Mouse (Mus musculus): Measurements from ENCODE around the gene Akap3.

Gene Akap3

GRCm38 (mm10) chr6:126852881-126853280 is at the start of gene Akap3:
Akap3 (plus strand) TSS chr6:126853098.
- peak; percentile 48 for DNase-seq (ENCODE audit: low read depth, low spot score)

- peak; percentile 38 for DNase-seq (ENCODE audit: low read depth, low spot score)
Observed at GRCm38 (mm10) chr6:126806783-126807182, 46.1 kb upstream of the Akap3 start.

- DNase-seq (ENCODE audit: low read depth, low spot score) = no peak
Observed at GRCm38 (mm10) chr6:126808134-126808533, 44.8 kb upstream of the Akap3 start.

DNA sequence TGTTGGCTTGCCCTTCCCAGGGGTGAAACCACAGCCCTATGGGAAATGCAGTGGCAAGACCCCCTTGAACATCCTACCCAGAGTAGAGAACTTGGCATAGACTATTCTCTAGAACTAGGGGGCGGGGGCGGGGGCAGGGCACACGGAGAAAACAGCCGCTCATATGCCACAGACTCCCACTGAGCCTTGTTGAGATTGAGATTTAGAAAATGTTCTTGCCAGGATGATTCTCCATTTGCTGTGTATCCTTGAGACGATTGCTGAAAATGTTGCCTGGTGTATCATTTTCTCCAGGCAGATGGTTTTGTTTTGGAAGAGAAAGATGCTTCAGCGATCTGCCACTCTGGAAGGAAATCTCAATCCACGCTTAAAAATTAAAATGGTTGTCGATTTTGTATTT is 44.3 kb upstream of the Akap3 start:
- no peak for DNase-seq (ENCODE audit: low read depth, low spot score)

DNA sequence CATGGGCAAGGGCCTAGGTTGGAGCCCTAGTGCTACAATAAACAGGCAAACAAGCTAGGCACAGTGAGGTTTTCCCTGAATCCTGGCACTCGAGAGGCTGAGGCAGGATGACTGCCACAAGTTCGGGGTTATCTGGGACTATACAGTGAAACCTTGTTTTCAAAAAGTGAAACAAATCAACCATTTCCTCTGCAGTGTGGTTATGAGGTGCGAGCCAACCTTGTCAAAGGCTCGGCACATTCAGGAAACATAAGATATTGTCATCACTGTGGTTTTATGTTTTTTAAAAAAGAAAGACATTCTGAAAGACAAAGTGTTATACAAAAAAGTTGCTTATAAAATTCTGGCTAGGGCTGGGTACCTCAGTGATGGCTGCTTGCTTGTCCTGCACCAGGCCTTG is 41.4 kb upstream of the Akap3 start:
- no peak for DNase-seq (ENCODE audit: low read depth, low spot score)

GRCm38 (mm10) chr6:126815206-126815750 is 37.6 kb upstream of the Akap3 start:
- no peak for DNase-seq (ENCODE audit: low read depth, low spot score)

DNA sequence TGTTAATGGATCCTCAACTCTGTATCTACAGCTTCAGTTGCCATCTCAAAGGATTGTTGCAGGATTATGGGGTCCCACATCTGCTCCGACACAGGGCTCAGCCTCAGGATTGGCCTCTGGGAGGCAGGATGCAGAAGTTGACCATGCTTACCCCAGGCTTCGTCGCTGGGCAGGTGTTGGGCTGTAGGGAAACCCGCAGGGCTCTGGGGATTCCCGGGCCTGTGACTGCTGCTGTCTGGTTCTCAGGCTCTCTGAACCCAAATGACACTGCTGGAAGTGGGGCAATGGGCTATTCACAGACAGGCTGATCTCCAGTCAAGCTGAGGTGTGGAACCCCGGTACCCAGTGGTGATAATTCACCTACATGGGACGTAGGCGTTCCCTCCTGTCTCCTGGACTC is 36.6 kb upstream of the Akap3 start:
- DNase-seq (ENCODE audit: low read depth, low spot score) = no peak

GRCm38 (mm10) chr6:126823087-126823486 is 29.8 kb upstream of the Akap3 start:
- peak; percentile 76 for DNase-seq (ENCODE audit: low read depth, low spot score)

DNA sequence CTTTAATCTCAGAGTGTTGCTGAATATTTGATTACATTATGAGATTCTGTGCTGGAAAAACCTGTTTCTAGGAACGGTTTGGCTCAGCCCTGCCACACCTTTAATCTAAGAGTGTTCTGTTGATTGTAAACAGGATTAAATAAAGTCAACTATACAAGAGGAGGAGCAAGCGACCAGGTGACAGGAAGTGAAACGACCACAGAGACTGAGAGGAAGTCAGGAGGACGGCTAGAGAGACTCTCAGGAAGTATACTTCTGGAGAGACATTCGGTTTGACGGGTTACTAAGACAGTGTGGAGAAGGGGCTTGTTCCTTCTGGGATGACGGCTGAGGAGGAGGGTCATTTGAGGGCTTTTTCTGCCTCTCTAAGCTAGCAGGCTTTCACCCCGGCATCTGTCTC is 16.3 kb upstream of the Akap3 start:
- DNase-seq (ENCODE audit: low read depth, low spot score) = no peak

DNA sequence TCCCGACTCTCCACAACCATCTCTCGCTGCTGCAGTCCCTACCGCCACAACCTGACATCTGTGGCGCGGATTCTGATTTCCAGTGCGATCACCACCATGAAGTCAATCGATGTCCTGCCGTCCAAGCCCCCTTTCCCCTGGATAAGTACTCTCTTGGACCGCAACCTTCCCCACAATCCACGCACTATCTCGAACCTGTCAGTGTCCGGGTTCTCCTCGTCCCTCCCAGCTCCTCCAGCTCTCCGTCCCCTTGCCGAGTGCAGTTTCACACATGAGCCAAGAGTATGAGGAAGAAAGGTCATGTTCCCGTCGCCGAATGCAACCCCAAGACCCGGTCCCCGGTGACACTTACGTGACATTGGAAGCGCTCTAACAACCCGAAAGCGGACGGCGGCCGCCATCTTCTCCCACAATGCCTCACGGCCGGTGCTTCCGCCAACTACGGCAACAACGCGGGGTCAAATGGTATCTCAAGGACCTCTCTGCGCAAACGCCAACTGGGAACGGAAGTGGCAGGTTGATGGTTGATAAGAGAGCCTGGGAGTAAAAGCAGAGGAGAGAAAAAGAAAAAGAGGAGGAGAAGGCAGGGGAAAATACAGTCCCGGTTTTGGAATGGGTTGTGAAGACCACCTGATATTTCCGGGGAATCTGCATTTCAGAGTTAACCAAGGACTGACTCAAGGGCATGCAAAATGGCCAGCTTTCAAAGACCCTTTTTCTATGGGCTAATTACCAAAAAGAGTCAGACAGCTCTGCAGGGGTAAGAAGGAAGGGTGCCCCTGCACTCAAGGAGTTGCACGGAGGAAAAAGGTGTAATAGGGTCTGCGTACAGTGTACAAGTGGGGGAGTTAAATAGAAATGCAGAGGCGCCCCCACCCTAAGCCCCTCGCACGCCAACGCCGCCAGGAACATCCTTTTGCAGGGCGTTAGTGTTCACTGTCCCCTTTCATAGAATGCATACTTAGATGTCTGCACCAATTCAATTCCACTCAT is 3.9 kb upstream of the Akap3 start, which contains the start of gene Ndufa9:
Ndufa9 (minus strand) TSS at position 425 of the 993 bp plus-strand sequence.
- peak; percentile 95 for DNase-seq (ENCODE audit: low read depth, low spot score)

GRCm38 (mm10) chr6:126877118-126877517 is 24.2 kb downstream of the Akap3 start:
- no peak for DNase-seq (ENCODE audit: low read depth, low spot score)

GRCm38 (mm10) chr6:126907378-126907777 is 54.5 kb downstream of the Akap3 start:
- DNase-seq (ENCODE audit: low read depth, low spot score) = no peak

DNA sequence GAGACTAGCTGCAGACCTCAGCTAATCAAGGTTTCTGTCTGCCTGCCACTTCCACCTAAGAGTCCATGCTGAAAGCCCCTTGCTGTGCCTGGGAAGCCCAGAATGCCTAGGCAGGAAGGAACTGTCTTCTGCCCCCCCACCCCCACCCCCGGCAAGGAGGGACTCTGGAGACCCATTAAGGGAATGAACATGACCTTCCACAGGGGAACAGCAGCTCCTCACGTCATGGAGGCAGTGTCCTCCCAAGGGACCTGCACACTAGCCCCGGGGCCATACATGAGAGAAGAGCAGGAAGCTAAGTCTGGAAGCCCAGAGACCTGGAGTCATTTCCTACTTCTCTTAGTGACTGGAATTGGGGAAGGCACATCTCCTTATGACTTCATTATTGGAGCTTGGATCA is 55.0 kb downstream of the Akap3 start:
- no peak for DNase-seq (ENCODE audit: low read depth, low spot score)

DNA sequence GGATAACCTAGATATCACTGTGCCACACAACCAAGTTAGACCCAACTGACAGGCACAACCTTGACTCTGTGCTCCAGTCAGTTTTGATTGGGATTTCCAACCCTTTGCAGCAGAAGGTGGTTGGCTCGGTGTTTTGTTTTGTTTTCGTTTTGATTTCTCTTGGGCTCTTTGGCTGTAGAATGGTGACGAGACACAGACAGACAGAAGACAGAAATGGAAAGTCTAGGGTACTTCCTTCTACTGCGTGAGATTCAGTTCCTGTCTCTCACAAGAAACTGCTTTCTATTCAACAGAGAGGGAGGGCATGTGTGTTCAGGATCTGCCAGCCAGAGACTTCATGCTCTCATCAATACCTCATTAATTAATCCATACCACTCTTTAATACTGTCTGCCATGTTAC is 57.8 kb downstream of the Akap3 start:
- no peak for DNase-seq (ENCODE audit: low read depth, low spot score)

- no peak for DNase-seq (ENCODE audit: low read depth, low spot score)
Observed at GRCm38 (mm10) chr6:126914928-126915327, 62.0 kb downstream of the Akap3 start.

DNA sequence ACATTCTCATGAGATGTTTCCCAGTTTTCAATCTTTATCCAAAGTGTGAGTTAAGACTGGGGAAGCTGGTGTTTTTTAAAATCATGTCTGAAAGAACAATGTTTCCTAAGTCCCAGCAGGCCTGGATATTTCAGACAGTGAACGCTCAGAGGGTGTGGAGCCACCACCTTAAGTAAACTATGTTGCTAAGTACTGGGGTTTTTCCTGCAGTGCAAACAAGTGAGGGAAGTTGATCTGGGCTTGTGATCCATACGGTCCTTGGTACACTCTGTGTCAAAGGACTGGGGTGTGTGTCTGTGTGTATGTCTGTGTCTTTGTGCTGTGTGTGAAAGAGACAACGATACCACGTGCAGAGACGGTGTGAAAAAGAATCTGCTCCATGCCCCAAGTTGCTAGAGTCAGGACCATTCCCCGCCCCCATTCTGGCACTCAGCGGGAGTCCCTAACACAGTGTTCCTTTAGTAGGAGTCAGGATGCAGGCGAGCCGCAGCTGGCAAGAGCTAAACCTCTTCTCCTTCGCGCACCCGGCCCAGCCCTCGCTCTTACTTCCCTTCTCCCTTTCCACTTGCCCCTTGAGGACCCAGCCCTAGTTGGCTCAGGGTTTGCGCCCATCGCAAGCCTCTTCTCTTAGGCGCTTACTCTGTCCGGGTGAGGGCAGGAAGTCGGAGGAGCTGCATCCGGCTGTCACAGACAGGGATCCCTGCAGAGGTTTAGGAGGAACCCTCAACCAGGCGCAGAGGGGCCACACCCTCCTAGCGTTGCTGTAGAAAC is 68.4 kb downstream of the Akap3 start, which contains the start of gene Dyrk4:
Dyrk4 (minus strand) TSS at position 729 of the 771 bp plus-strand sequence.
- DNase-seq (ENCODE audit: low read depth, low spot score) = no peak
